Mouse (Mus musculus) stomach, postnatal 0 days (tissue): ENCODE results near the gene Csrnp1.

Experiments
- CTCF ChIP-seq: IDR thresholded peaks from 2 replicates; pipeline ENCODE4 v1.5.1; 2016; ENCODE audit warnings: antibody characterized with exemption, low read depth, mild to moderate bottlenecking, moderate library complexity
- EP300 ChIP-seq: optimal IDR thresholded peaks from 2 replicates; pipeline ENCODE3; 2016; ENCODE audit warnings: antibody characterized with exemption

- TF ChIP-seq CTCF (no peak), EP300 (no peak)
Observed at GRCm38 (mm10) chr9:119972166-119972565, 12.3 kb downstream of the Csrnp1 start.
